Mouse (Mus musculus): ENCODE measurements at regions not wholly inside any gene's neighbourhood (a gene's known extent, or its start where the extent isn't known, plus 50 kb on each side); places are given as distances from the start of the nearest gene placed in this dataset.

DNA sequence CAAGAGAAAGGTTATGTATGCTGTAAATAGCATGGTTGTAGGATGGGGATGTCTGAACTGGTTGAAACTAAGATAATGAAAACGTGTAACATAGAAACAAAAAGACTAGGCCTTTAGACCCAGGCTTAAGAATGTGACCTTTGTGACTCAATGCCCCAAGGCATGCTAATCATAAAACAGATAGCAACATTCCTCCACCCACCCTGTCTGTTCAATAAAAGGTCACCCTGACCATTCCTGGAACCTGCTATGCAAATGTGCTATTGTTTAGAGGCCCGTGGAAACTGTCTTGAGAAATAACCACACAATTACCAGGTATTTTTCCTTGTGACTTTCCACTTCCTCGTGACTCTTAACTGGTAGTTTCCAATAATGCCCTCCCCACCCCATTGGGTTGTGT, 288.3 kb upstream of the Alcam start:
- no peak for ATAC-seq
- Histone ChIP-seq H3K4me2 (ENCODE audit: low read length) (no peak overlapping the region), H3K27ac (ENCODE audit: low read depth, low read length) (no peak overlapping the region), H3K9me3 (ENCODE audit: control insufficient read depth, low read length) (no peaks in the 10 kb centered on the region), H3K27me3 (replicated peaks; ENCODE audit: control insufficient read depth, insufficient read depth, low read length) (no peaks in the 10 kb centered on the region), H3K36me3 (ENCODE audit: control insufficient read depth, insufficient read depth, low read length) (no peaks in the 10 kb centered on the region), H3K4me3 (ENCODE audit: low read length) (no peak overlapping the region), H3K4me1 (ENCODE audit: control insufficient read depth, insufficient read depth, low read depth, low read length) (no peaks in the 10 kb centered on the region), H3K9ac (ENCODE audit: low read depth, low read length) (no peak overlapping the region)
- WGBS = 67% methylated on average over 3 of the region's 3 CpGs

DNA sequence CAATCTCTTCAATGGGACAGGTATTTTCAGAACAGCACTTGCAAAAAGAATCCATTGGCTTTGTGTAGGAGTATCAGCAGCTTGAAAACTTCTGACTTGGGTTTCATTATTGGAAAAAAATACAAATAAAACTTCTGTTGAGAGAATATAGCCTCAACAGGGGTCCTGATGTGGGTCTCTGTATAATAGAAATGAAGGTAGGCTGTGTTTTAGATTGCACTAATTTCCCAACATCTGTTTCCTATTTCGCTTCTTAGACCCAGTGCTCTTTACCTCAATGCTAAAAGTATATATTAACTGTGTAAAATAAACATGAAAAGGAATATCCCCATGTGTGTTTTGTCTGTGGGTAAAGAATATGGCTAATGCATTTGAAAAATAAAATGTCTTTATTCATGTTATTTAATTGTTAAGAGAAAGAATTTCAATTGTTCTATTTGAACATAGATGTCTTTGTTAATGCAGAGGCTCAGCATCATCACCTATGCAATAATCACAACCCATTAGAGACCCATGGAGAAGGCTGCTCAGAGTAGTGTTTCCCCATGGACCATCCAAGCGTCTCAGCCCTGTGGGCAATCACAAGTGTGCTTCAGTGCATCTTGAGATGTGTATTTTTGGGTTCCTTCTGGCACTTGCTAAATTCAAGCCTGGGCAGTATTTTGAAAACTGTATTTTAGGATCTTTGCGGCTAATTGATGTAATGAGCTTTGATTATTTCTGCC, 272.4 kb upstream of the Alcam start:
- 90% methylated on average over 3 of the region's 3 CpGs for WGBS
- H3K4me2 ChIP-seq (ENCODE audit: low read length) = no peak overlapping the region
- H3K4me3 ChIP-seq (ENCODE audit: low read length) = no peak overlapping the region
- no peaks in the 10 kb centered on the region for H3K4me1 ChIP-seq (ENCODE audit: control insufficient read depth, insufficient read depth, low read depth, low read length)
- no peak overlapping the region for H3K27ac ChIP-seq (ENCODE audit: low read depth, low read length)
- no peaks in the 10 kb centered on the region for H3K9me3 ChIP-seq (ENCODE audit: control insufficient read depth, low read length)
- H3K36me3 ChIP-seq (ENCODE audit: control insufficient read depth, insufficient read depth, low read length) = no peaks in the 10 kb centered on the region
- H3K27me3 ChIP-seq (replicated peaks; ENCODE audit: control insufficient read depth, insufficient read depth, low read length) = no peaks in the 10 kb centered on the region
- ATAC-seq = no peak
- no peak overlapping the region for H3K9ac ChIP-seq (ENCODE audit: low read depth, low read length)

DNA sequence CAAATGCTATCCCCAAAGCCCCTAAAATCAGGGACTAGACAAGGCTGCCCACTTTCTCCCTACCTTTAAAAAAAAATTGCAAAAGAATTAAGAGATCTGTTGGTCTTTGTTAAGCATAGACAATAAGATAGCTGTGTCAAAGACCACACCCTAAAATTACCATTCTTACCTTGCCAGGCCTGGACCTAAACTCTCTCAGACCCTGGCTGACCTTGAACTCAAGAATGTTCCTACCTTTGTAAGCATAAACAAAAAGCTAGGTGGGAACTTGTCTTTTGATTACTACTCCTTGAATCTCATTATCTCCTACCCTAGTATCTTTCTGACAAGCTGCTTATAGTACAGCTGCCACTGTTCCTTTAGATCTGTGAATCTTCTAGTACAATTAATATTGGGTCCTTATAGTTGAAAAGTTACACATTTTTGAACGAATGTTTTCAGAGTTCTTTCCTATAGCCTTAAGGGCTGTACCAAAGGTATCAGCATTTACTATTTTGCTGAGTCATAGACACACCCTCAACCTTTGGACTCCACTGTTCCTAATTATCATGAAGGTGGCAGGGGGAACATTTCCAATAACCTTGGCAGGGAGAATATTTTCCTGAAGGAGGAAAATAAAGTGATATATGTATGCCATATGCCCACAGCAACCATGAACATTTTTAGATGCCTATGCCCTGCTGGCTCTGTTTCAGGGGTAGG, 264.5 kb upstream of the Alcam start:
- Histone ChIP-seq H3K36me3 (ENCODE audit: control insufficient read depth, insufficient read depth, low read length) (no peaks in the 10 kb centered on the region), H3K27ac (ENCODE audit: low read depth, low read length) (no peak overlapping the region), H3K4me3 (ENCODE audit: low read length) (no peak overlapping the region), H3K9ac (ENCODE audit: low read depth, low read length) (no peak overlapping the region), H3K4me2 (ENCODE audit: low read length) (no peak overlapping the region), H3K4me1 (ENCODE audit: control insufficient read depth, insufficient read depth, low read depth, low read length) (no peaks in the 10 kb centered on the region), H3K27me3 (replicated peaks; ENCODE audit: control insufficient read depth, insufficient read depth, low read length) (no peaks in the 10 kb centered on the region), H3K9me3 (ENCODE audit: control insufficient read depth, low read length) (no peaks in the 10 kb centered on the region)
- no peak for ATAC-seq
- WGBS = 92% methylated on average over 1 of the region's 1 CpGs

DNA sequence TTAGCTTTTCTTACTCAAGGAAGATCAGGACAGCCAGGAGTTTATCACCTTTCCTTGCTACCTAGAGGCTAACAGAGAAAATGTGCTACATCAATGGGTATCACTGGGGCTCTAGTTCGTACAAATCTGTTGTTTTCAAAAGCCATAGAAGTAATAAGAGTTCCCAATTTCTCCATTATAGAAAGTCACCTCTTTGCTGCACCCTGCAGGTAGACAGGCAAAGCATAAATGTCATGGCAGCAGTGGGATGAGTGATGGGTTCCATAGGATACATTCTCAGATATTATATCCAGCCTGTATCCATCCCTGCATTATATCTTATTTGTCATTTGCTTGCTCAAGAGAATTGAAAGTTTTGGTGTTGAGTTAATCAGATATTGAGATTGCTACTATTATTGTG, 236.4 kb upstream of the Alcam start:
- no peak overlapping the region for H3K9ac ChIP-seq (ENCODE audit: low read depth, low read length)
- H3K4me3 ChIP-seq (ENCODE audit: low read length) = no peak overlapping the region
- no peaks in the 10 kb centered on the region for H3K4me1 ChIP-seq (ENCODE audit: control insufficient read depth, insufficient read depth, low read depth, low read length)
- H3K27ac ChIP-seq (ENCODE audit: low read depth, low read length) = no peak overlapping the region
- H3K4me2 ChIP-seq (ENCODE audit: low read length) = no peak overlapping the region
- ATAC-seq = no peak
- H3K9me3 ChIP-seq (ENCODE audit: control insufficient read depth, low read length) = no peaks in the 10 kb centered on the region
- H3K27me3 ChIP-seq (replicated peaks; ENCODE audit: control insufficient read depth, insufficient read depth, low read length) = no peaks in the 10 kb centered on the region
- H3K36me3 ChIP-seq (ENCODE audit: control insufficient read depth, insufficient read depth, low read length) = no peaks in the 10 kb centered on the region
- 94% methylated on average over 1 of the region's 1 CpGs for WGBS

DNA sequence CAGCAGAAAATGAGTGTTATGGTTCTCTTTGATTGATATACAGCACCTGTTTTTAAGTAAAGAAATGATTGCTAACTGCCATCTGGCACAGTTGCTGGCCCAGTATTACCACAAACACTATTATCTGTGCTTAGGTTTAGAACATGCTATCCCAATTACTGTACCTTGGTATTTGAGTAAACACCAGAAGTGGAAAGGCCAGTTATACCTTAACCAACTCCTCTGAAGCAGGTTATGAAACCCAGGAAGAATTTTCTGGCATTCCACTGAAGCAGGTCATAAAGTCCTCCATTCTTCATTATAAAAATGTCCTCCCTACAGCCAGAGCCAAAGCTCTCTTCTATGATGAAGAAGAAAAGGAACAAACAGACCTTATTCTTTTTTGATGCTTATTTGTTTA, 201.0 kb upstream of the Alcam start:
- H3K9me3 ChIP-seq (ENCODE audit: control insufficient read depth, low read length) = no peaks in the 10 kb centered on the region
- no peak overlapping the region for H3K4me3 ChIP-seq (ENCODE audit: low read length)
- no peak overlapping the region for H3K4me2 ChIP-seq (ENCODE audit: low read length)
- H3K27me3 ChIP-seq (replicated peaks; ENCODE audit: control insufficient read depth, insufficient read depth, low read length) = no peaks in the 10 kb centered on the region
- no peak overlapping the region for H3K9ac ChIP-seq (ENCODE audit: low read depth, low read length)
- no peak for ATAC-seq
- H3K36me3 ChIP-seq (ENCODE audit: control insufficient read depth, insufficient read depth, low read length) = no peaks in the 10 kb centered on the region
- H3K27ac ChIP-seq (ENCODE audit: low read depth, low read length) = no peak overlapping the region
- no peaks in the 10 kb centered on the region for H3K4me1 ChIP-seq (ENCODE audit: control insufficient read depth, insufficient read depth, low read depth, low read length)

All from hindbrain, embryonic 16.5 days (tissue).